ENCODE assay signal across 14 mouse cellular contexts in the genomic region with DNA sequence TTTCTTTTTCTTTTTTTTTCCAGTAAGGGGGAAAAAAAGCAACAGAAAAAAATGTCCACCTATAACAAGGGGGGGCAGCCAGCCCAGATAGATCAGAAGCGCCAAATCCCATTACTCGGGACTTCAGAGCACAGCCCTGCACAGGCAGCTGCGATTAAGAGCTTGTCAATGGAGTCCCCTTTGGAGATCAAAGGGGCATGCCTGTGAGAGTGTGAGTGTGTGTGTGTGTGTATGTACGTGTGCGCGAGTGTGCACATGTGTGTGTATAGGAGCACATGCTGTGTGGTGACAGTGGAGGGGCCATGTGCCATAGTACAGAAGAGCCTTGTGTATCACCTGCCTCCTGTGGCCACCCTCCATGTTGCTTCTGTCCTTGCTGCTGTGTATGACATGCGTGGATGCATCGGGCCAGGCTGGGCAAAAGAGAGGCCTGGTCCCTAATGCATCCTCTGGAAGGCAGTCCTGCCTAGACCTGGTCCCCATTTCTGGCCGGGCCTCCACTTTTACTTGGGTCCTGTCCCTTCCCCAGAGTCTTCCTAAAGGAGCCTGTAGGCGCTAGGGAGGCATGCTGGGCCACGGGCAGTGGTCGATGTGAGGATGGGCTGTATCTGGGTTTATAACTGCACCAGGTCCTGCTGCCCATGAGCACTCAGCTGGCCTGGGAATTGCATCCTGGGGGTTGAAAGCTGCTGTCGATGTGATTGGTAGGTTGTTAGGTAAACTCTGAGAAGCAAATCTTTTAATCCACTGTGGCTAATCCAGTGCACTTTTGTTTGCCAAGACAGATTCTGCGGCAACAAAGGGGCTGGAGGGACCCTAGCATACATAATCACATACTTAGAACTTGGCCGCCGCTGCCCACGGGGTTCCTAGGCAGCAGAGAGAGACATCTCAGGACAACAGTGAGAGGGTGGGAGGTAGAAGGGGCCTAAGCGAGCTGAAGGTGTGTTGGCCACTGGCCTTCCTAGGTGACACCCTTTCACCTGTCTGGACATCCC. TPM values are rescaled to one million over a fixed set of nuclear protein-coding genes. Genes with fewer than 3 reads are reported as not detected.
DNase-seq lines count a peak whose midpoint lies in the region; ATAC-seq lines count a peak whose summit lies in the region.
"Had no signal": no experiment of that assay in that cellular context is flagged by ENCODE, and none has a peak within 500 bp of the region (broad histone marks: within the 10 kb centered on the region; RNA-seq: fewer than 3 reads in every experiment).

No protein-coding gene starts in this region.

- H3K27ac ChIP-seq in forebrain, embryonic 13.5 days = peak overlapping the region; percentile 20; the same call in 1 of the 2 replicates
- peak overlapping the region; percentile 92 for H3K27ac ChIP-seq in midbrain, embryonic 12.5 days (replicated peaks)
- H3K27ac ChIP-seq: layer of hippocampus, adult 2 months; liver, embryonic 14.5 days had no signal

- H3K4me2 ChIP-seq in forebrain, embryonic 13.5 days = peak overlapping the region; percentile 6; the same call in 1 of the 2 replicates
- peak overlapping the region; percentile 51 for H3K4me2 ChIP-seq in midbrain, embryonic 12.5 days (replicated peaks)

- no peaks in the 10 kb centered on the region for H3K9me3 ChIP-seq in megakaryocyte, embryonic 14.5 days
- H3K9me3 ChIP-seq in forebrain, embryonic 13.5 days (replicated peaks) = no peaks in the 10 kb centered on the region
- no peaks in the 10 kb centered on the region for H3K9me3 ChIP-seq in midbrain, embryonic 12.5 days
- H3K9me3 ChIP-seq: G1E had no signal

- peaks cover 63% of the 10 kb centered on the region for H3K36me3 ChIP-seq in megakaryocyte, embryonic 14.5 days (replicated peaks; ENCODE audit: low read length)
- peaks cover 56% of the 10 kb centered on the region for H3K36me3 ChIP-seq in forebrain, embryonic 13.5 days (ENCODE audit: poor library complexity, severe bottlenecking)
- peaks cover 39% of the 10 kb centered on the region for H3K36me3 ChIP-seq in midbrain, embryonic 12.5 days

- peak overlapping the region; percentile 36 for H3K4me3 ChIP-seq in megakaryocyte, embryonic 14.5 days (replicated peaks)
- H3K4me3 ChIP-seq in forebrain, embryonic 13.5 days = peak overlapping the region; percentile 6
- H3K4me3 ChIP-seq in midbrain, embryonic 12.5 days = peak overlapping the region; percentile 40
- H3K4me3 ChIP-seq: erythroblast, embryonic 14.5 days; layer of hippocampus, adult 2 months had no signal

- H3K4me1 ChIP-seq in megakaryocyte, embryonic 14.5 days = peaks cover 4% of the 10 kb centered on the region
- no peaks in the 10 kb centered on the region; the same call in 1 of the 2 replicates for H3K4me1 ChIP-seq in forebrain, embryonic 13.5 days
- peaks cover 25% of the 10 kb centered on the region for H3K4me1 ChIP-seq in midbrain, embryonic 12.5 days

- DNase-seq in retina, postnatal 7 days (ENCODE audit: low read depth, low spot score) = peak; percentile 54
- DNase-seq in frontal cortex, postnatal 14 days (ENCODE audit: low spot score in 2 of 2) = no peak
- DNase-seq in right cerebral cortex, postnatal 25 days = no peak
- DNase-seq: cerebellum, postnatal 10 days; thymus, postnatal 36 days had no signal

- H3K9ac ChIP-seq in forebrain, embryonic 13.5 days = no peak overlapping the region
- peak overlapping the region; percentile 57 for H3K9ac ChIP-seq in midbrain, embryonic 12.5 days (replicated peaks)
- H3K9ac ChIP-seq: liver, embryonic 14.5 days had no signal

- 69% methylated on average over 18 of the region's 18 CpGs for WGBS in forebrain, embryonic 13.5 days
- WGBS in midbrain, embryonic 12.5 days = 33% methylated on average over 18 of the region's 18 CpGs

- no peak for ATAC-seq in megakaryocyte, adult 5-6 weeks (ENCODE audit: poor library complexity, severe bottlenecking)
- ATAC-seq in forebrain, embryonic 13.5 days = peak; percentile 55
- ATAC-seq in midbrain, embryonic 12.5 days (ENCODE audit: low FRiP score, low read depth) = peak; percentile 73
- ATAC-seq: intestine, embryonic 16.5 days had no signal

- no peaks in the 10 kb centered on the region for H3K27me3 ChIP-seq in megakaryocyte, embryonic 14.5 days (replicated peaks)
- H3K27me3 ChIP-seq in forebrain, embryonic 13.5 days = no peaks in the 10 kb centered on the region
- H3K27me3 ChIP-seq in midbrain, embryonic 12.5 days = peaks cover 70% of the 10 kb centered on the region

RNA-seq across cellular contexts. Expression of gene Axin1, which starts 6.3 kb away (rescaled TPM):
- 12.5 and 19.6 TPM in 2 replicates for polyA plus RNA-seq in megakaryocyte, embryonic 14.5 days (2012; ENCODE audit: insufficient read depth, low replicate concordance)
- 24.2 and 31.9 TPM in 2 replicates for total RNA-seq in megakaryocyte, adult 5-6 weeks (2015)
- total RNA-seq in megakaryocyte, adult 5-6 weeks (2017) = 176 and 255 TPM in 2 replicates
- 9.3 and 12.1 TPM in 2 replicates for polyA plus RNA-seq in forebrain, embryonic 13.5 days (2015; fragmentation: Nextera tagmentation; extraction: Ambion mirVana)
- polyA plus RNA-seq in midbrain, embryonic 12.5 days (2016; fragmentation: Nextera tagmentation; extraction: Ambion mirVana) = 17.6 and 18.2 TPM in 2 replicates

RNA-seq across cellular contexts. Expression of gene Mrpl28, which starts 8.9 kb away (rescaled TPM):
- 104 and 138 TPM in 2 replicates for polyA plus RNA-seq in megakaryocyte, embryonic 14.5 days (2012; ENCODE audit: insufficient read depth, low replicate concordance)
- 74.1 and 78.0 TPM in 2 replicates for total RNA-seq in megakaryocyte, adult 5-6 weeks (2015)
- 35.1 and 35.4 TPM in 2 replicates for total RNA-seq in megakaryocyte, adult 5-6 weeks (2017)
- 230 and 241 TPM in 2 replicates for polyA plus RNA-seq in forebrain, embryonic 13.5 days (2015; fragmentation: Nextera tagmentation; extraction: Ambion mirVana)
- polyA plus RNA-seq in midbrain, embryonic 12.5 days (2016; fragmentation: Nextera tagmentation; extraction: Ambion mirVana) = 194 and 210 TPM in 2 replicates

RNA-seq across cellular contexts. Expression of gene Tmem8, which starts 19.1 kb away (rescaled TPM):
- polyA plus RNA-seq in megakaryocyte, embryonic 14.5 days (2012; ENCODE audit: insufficient read depth, low replicate concordance) = 3.3 and 4.1 TPM in 2 replicates
- total RNA-seq in megakaryocyte, adult 5-6 weeks (2015) = 13.1 and 20.1 TPM in 2 replicates
- 11.6 and 14.8 TPM in 2 replicates for total RNA-seq in megakaryocyte, adult 5-6 weeks (2017)
- 1.5 and 1.9 TPM in 2 replicates for polyA plus RNA-seq in forebrain, embryonic 13.5 days (2015; fragmentation: Nextera tagmentation; extraction: Ambion mirVana)
- polyA plus RNA-seq in midbrain, embryonic 12.5 days (2016; fragmentation: Nextera tagmentation; extraction: Ambion mirVana) = 2.1 and 2.9 TPM in 2 replicates

RNA-seq across cellular contexts. Expression of gene Nme4, which starts 36.8 kb away (rescaled TPM):
- 28.9 and 32.8 TPM in 2 replicates for polyA plus RNA-seq in megakaryocyte, embryonic 14.5 days (2012; ENCODE audit: insufficient read depth, low replicate concordance)
- total RNA-seq in megakaryocyte, adult 5-6 weeks (2015) = 2.3 and 3.5 TPM in 2 replicates
- 4.2 and 8.2 TPM in 2 replicates for total RNA-seq in megakaryocyte, adult 5-6 weeks (2017)
- 53.0 and 55.8 TPM in 2 replicates for polyA plus RNA-seq in forebrain, embryonic 13.5 days (2015; fragmentation: Nextera tagmentation; extraction: Ambion mirVana)
- 48.0 and 50.7 TPM in 2 replicates for polyA plus RNA-seq in midbrain, embryonic 12.5 days (2016; fragmentation: Nextera tagmentation; extraction: Ambion mirVana)

RNA-seq across cellular contexts. Expression of gene Decr2, which starts 42.0 kb away (rescaled TPM):
- 0.35 and 1.5 TPM in 2 replicates for polyA plus RNA-seq in megakaryocyte, embryonic 14.5 days (2012; ENCODE audit: insufficient read depth, low replicate concordance)
- total RNA-seq in megakaryocyte, adult 5-6 weeks (2015) = 4.8 and 5.0 TPM in 2 replicates
- total RNA-seq in megakaryocyte, adult 5-6 weeks (2017) = 11.9 and 13.3 TPM in 2 replicates
- polyA plus RNA-seq in forebrain, embryonic 13.5 days (2015; fragmentation: Nextera tagmentation; extraction: Ambion mirVana) = 25.8 and 25.9 TPM in 2 replicates
- polyA plus RNA-seq in midbrain, embryonic 12.5 days (2016; fragmentation: Nextera tagmentation; extraction: Ambion mirVana) = 25.1 and 27.7 TPM in 2 replicates
- polyA plus RNA-seq: erythroblast, embryonic 14.5 days had no signal
